Mouse (Mus musculus) lung, postnatal 14 days (tissue): ENCODE data around the gene Kcnk7.

Experiments used
- DNase-seq: peaks from one replicate; pipeline ENCODE4 v3.0.0; 2021

Kcnk7 gene

GRCm38 (mm10) chr19:5690343-5690735 lies 13.8 kb upstream of the Kcnk7 start:
- peak; percentile 11 for DNase-seq

GRCm38 (mm10) chr19:5691601-5692000 lies 12.6 kb upstream of the Kcnk7 start:
- DNase-seq, result peak; percentile 16

- peak; percentile 73 for DNase-seq
Measured at GRCm38 (mm10) chr19:5692086-5692912, 11.9 kb upstream of the Kcnk7 start.

GRCm38 (mm10) chr19:5692913-5693396 lies 11.2 kb upstream of the Kcnk7 start:
- no peak for DNase-seq

GRCm38 (mm10) chr19:5693801-5694200 lies 10.4 kb upstream of the Kcnk7 start:
- DNase-seq, result no peak

GRCm38 (mm10) chr19:5695849-5696462 lies 8.2 kb upstream of the Kcnk7 start:
- DNase-seq, result no peak

- DNase-seq, result peak; percentile 29
Measured at GRCm38 (mm10) chr19:5704801-5705571, 819 bp downstream of the Kcnk7 start.

- no peak for DNase-seq
Measured at GRCm38 (mm10) chr19:5710068-5710467, 5.9 kb downstream of the Kcnk7 start.

- DNase-seq, result no peak
Measured at GRCm38 (mm10) chr19:5710581-5710980, 6.4 kb downstream of the Kcnk7 start.

GRCm38 (mm10) chr19:5711218-5711617 lies 7.1 kb downstream of the Kcnk7 start:
- DNase-seq, result peak; percentile 88

GRCm38 (mm10) chr19:5711907-5712460 lies 7.8 kb downstream of the Kcnk7 start:
- DNase-seq, result no peak

GRCm38 (mm10) chr19:5713255-5713654 lies 9.1 kb downstream of the Kcnk7 start:
- no peak for DNase-seq

- peak; percentile 81 for DNase-seq
Measured at GRCm38 (mm10) chr19:5713730-5714129, 9.6 kb downstream of the Kcnk7 start.

- peak; percentile 58 for DNase-seq
Measured at GRCm38 (mm10) chr19:5715793-5716688, 11.9 kb downstream of the Kcnk7 start.

GRCm38 (mm10) chr19:5716955-5717354 lies 12.8 kb downstream of the Kcnk7 start:
- no peak for DNase-seq

GRCm38 (mm10) chr19:5721233-5721632 lies 17.1 kb downstream of the Kcnk7 start:
- DNase-seq, result no peak

- DNase-seq, result no peak
Measured at GRCm38 (mm10) chr19:5722848-5723425, 18.8 kb downstream of the Kcnk7 start.

- no peak for DNase-seq
Measured at GRCm38 (mm10) chr19:5723934-5724548, 19.9 kb downstream of the Kcnk7 start.

- peak; percentile 70 for DNase-seq
Measured at GRCm38 (mm10) chr19:5724549-5724941, 20.4 kb downstream of the Kcnk7 start.

- peak; percentile 28 for DNase-seq
Measured at GRCm38 (mm10) chr19:5725029-5725707, 21.0 kb downstream of the Kcnk7 start.
